Mouse (Mus musculus) gastrocnemius, adult 2 months (tissue): ENCODE measurements around the gene Psmd13. TPM values are rescaled to one million over a fixed set of nuclear protein-coding genes. Genes with fewer than 3 reads are reported as not detected.
"Not testable (repeated sequence)": the region's sequence is repeated elsewhere in the genome, so short reads cannot be mapped to it uniquely, and the experiment has no call there.

Experiments used
- DNase-seq: peaks from one replicate; pipeline ENCODE4 v3.0.0; 2022
- H3K27ac ChIP-seq: fragments of 200-600 bp; 2 replicates; pipeline ENCODE4 v1.8.1; 2022; ENCODE audit warnings: mild to moderate bottlenecking
- H3K4me3 ChIP-seq: fragments of 200-600 bp; 2 replicates; pipeline ENCODE4 v1.8.1; 2022; ENCODE audit warnings: mild to moderate bottlenecking, moderate library complexity
- CTCF ChIP-seq: fragments of 200-600 bp; IDR thresholded peaks from 2 replicates; pipeline ENCODE4 v1.8.1; 2022; ENCODE audit warnings: antibody characterized with exemption, mild to moderate bottlenecking, moderate library complexity
- intact Hi-C: fragments of 180-260 bp; cut with DNase I; formaldehyde crosslinking; loops from one replicate; pipeline ENCODE4 v1.15.1; 2025
- total RNA-seq, 2 experiments: library from RNA; stranded (reverse); gene quantifications; 2 replicates each; pipeline ENCODE4 v1.2.3; 2021

Psmd13 gene
- total RNA-seq, 2 experiments from 2014 or later, result 84.5 to 89.3 TPM

DNA sequence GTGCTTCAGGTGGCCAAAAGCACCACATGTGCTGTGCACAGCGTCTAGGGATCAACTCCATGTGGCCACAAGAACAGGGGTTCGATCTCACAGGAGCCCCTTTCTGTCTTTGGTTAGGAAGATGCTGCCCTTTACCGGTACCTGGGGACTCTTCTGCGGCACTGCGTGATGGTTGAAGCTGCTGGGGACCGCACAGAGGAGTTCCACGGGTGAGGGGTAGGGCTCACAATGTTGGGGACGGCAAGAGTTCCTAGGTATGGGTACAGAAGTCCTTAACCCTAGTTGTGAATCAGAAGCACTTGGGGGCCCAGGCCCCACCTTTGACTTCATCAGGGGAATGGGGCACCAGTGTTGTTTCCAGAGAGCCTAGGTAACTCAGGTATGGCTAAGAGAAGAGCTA, 23.0 kb upstream of the Psmd13 start:
- H3K4me3 ChIP-seq, result peak overlapping the region; percentile 96
- no peak for DNase-seq
- no peak for TF ChIP-seq CTCF
- H3K27ac ChIP-seq, result no peak overlapping the region
- intact Hi-C loops, result no loop called here

DNA sequence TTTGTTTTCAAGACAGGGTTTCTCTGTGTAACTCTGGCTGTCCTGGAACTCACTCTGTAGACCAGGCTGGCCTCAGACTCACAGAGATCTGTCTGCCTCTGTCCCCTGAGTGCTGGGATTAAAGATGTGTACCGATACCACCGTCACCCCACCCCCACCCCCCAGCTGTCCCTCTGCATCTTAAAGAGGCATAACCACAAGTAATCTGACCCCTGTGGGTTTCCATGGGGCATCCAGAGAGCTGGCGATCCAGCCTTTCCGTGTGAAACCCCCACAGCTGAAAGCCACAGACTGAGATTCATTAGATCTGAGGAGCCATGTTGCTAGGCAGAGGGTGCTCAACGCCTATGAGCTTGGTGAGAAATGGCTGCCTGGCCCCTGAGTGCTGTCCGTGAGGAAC, 21.8 kb upstream of the Psmd13 start:
- no peak for TF ChIP-seq CTCF
- peak; percentile 6 for DNase-seq
- intact Hi-C loops, result no loop called here
- H3K27ac ChIP-seq, result no peak overlapping the region
- no peak overlapping the region for H3K4me3 ChIP-seq

DNA sequence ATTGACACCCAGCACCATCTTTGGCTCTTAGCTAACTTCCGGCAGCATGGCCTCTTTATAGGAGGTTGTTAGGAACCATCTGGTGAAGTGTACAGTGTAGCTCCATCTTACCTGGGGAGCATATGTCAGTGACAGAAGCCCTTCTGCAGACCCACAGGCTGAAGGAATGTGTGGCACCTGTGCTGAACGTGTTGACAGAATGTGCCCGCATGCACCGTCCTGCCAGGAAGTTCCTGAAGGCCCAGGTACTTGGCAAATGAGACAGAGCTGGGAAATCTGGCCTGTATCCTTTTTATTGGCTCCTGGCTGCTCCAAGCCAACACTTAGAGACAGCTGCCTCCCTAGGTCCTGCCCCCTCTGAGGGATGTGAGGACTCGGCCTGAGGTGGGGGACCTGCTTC, 21.0 kb upstream of the Psmd13 start:
- intact Hi-C loops, result no loop called here
- no peak for TF ChIP-seq CTCF
- Histone ChIP-seq H3K27ac (no peak overlapping the region), H3K4me3 (no peak overlapping the region)
- no peak for DNase-seq

- Histone ChIP-seq H3K27ac (no peak overlapping the region), H3K4me3 (no peak overlapping the region)
- no peak for DNase-seq
- no peak for TF ChIP-seq CTCF
- intact Hi-C loops, result no loop called here
Measured at GRCm38 (mm10) chr7:140864761-140865160, 17.0 kb upstream of the Psmd13 start.

GRCm38 (mm10) chr7:140874224-140874623, 7.5 kb upstream of the Psmd13 start:
- Histone ChIP-seq H3K4me3 (no peak overlapping the region), H3K27ac (no peak overlapping the region)
- intact Hi-C loops, result no loop called here
- no peak for TF ChIP-seq CTCF
- no peak for DNase-seq

GRCm38 (mm10) chr7:140877364-140877763, 4.4 kb upstream of the Psmd13 start:
- no peak for DNase-seq
- intact Hi-C loops, result no loop called here
- TF ChIP-seq CTCF, result no peak
- Histone ChIP-seq H3K4me3 (no peak overlapping the region), H3K27ac (no peak overlapping the region)

- no peak for DNase-seq
- H3K4me3 ChIP-seq, result no peak overlapping the region
- H3K27ac ChIP-seq, result no peak overlapping the region
- intact Hi-C loops, result no loop called here
- no peak for TF ChIP-seq CTCF
Measured at GRCm38 (mm10) chr7:140879355-140879754, 2.4 kb upstream of the Psmd13 start.

GRCm38 (mm10) chr7:140880419-140880818, 1.3 kb upstream of the Psmd13 start:
- DNase-seq, result no peak
- peak overlapping the region; percentile 89 for H3K27ac ChIP-seq
- intact Hi-C loops, result loop anchor here (2.0 kb wide), 2 partner anchors 22 to 24 kb away; partner anchors contain the start of genes Bet1l, Gm45785 and Ric8a
- peak overlapping the region; percentile 82 for H3K4me3 ChIP-seq
- TF ChIP-seq CTCF, result no peak

DNA sequence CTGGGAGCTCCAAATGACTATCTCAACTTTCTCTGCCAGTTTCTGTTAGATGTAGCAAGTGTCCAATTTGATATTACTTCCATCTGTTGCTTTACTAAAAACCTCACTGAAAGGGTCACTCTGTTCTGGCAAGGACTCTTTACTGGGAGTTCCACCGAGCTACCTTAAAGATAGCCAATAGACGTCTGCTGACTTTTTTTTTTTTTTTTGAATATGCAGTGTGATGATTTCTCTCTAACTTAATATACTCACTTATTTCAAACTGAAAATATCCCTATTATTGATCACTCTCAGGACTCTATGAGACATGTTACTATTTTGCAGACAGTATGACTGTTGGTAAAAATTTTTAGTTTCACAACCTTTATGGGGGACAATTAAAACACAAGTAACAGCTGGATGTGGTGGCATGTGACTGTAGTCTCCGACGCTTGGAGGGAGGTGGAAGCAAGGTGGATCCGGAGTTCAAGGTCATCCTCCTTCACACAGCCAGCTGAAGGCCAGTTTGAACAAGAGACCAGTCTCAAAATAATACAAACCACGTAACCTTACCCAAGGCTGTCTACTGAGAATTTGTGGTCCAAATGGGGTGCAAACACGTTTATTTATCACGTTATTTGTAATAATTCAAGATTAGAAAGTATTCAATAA, 778 bp upstream of the Psmd13 start:
- peak overlapping the region; percentile 82 for H3K4me3 ChIP-seq
- no peak for DNase-seq
- intact Hi-C loops, result loop anchor here (2.0 kb wide), 2 partner anchors 22 to 24 kb away; partner anchors contain the start of genes Bet1l, Gm45785 and Ric8a
- TF ChIP-seq CTCF, result no peak
- H3K27ac ChIP-seq, result peak overlapping the region; percentile 89

GRCm38 (mm10) chr7:140882469-140882803, 668 bp downstream of the Psmd13 start:
- intact Hi-C loops, result no loop called here
- H3K27ac ChIP-seq, result peak overlapping the region; percentile 89
- peak overlapping the region; percentile 82 for H3K4me3 ChIP-seq
- DNase-seq, result no peak
- no peak for TF ChIP-seq CTCF

DNA sequence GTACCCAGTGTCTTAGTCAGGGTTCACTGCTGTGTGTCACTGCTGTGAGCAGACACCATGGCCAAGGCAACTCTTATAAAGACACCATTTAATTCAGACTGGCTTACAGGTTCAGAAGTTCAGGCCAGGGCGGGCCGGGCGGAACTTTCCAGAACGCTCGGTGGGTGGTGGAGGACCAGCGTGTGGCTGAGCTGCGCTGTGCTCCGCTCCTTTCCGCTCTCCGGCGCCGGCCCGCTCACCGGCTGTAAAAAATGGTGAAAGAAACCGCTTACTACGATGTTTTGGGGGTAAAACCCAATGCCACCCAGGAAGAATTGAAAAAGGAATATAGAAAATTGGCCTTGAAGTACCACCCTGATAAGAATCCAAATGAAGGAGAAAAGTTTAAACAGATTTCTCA, 8.9 kb downstream of the Psmd13 start:
- H3K27ac ChIP-seq, DNase-seq, intact Hi-C loops, H3K4me3 ChIP-seq: not testable (repeated sequence)

GRCm38 (mm10) chr7:140894031-140894430, 12.3 kb downstream of the Psmd13 start:
- no peak overlapping the region for H3K4me3 ChIP-seq
- no peak for TF ChIP-seq CTCF
- no peak for DNase-seq
- no peak overlapping the region for H3K27ac ChIP-seq
- intact Hi-C loops, result no loop called here

DNA sequence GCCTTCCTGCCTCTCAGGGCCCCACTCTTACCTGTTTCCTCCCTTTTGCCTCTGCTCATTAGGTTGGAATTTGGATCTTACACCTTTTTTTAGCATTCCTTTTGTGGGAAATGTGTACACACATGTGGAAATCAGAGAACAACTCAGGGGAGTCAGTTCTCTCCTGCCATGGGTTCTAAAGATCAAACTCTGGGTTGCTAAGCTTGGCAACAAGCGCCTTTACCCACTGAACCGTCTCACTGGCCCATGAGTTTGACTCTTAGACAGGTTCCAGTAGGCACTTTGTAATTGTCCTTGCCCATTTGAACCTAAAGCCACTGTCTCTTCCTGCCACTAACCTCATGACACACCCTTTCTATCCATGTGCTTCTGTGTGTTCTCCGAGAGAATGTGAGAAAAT, 12.8 kb downstream of the Psmd13 start:
- intact Hi-C loops, result no loop called here
- no peak overlapping the region for H3K27ac ChIP-seq
- TF ChIP-seq CTCF, result no peak
- DNase-seq, result no peak
- no peak overlapping the region for H3K4me3 ChIP-seq

- intact Hi-C loops, result no loop called here
- H3K4me3 ChIP-seq, result peak overlapping the region; percentile 75
- no peak for TF ChIP-seq CTCF
- peak overlapping the region; percentile 97 for H3K27ac ChIP-seq
- no peak for DNase-seq
Measured at GRCm38 (mm10) chr7:140897863-140898262, 16.1 kb downstream of the Psmd13 start.

GRCm38 (mm10) chr7:140899121-140899520, 17.4 kb downstream of the Psmd13 start:
- no peak for TF ChIP-seq CTCF
- H3K4me3 ChIP-seq, result peak overlapping the region; percentile 75
- DNase-seq, result peak; percentile 45
- intact Hi-C loops, result no loop called here
- H3K27ac ChIP-seq, result peak overlapping the region; percentile 97
